Mouse (Mus musculus) adrenal gland, postnatal 14 days (tissue): ENCODE results near the gene Hist2h3b. TPM values are rescaled to one million over a fixed set of nuclear protein-coding genes. Genes with fewer than 3 reads are reported as not detected.
"Not testable (repeated sequence)": the region's sequence is repeated elsewhere in the genome, so short reads cannot be mapped to it uniquely, and the experiment has no call there.

ENCODE experiments used
- DNase-seq: peaks from one replicate; pipeline ENCODE4 v3.0.0; 2021; ENCODE audit warnings: mixed read lengths
- total RNA-seq: library from RNA; stranded (reverse); gene quantifications from 2 replicates; pipeline ENCODE4 v1.2.3, GENCODE M21; 2021

Gene Hist2h3b
- total RNA-seq, 1 experiment from 2014 or later: 406 TPM

DNA sequence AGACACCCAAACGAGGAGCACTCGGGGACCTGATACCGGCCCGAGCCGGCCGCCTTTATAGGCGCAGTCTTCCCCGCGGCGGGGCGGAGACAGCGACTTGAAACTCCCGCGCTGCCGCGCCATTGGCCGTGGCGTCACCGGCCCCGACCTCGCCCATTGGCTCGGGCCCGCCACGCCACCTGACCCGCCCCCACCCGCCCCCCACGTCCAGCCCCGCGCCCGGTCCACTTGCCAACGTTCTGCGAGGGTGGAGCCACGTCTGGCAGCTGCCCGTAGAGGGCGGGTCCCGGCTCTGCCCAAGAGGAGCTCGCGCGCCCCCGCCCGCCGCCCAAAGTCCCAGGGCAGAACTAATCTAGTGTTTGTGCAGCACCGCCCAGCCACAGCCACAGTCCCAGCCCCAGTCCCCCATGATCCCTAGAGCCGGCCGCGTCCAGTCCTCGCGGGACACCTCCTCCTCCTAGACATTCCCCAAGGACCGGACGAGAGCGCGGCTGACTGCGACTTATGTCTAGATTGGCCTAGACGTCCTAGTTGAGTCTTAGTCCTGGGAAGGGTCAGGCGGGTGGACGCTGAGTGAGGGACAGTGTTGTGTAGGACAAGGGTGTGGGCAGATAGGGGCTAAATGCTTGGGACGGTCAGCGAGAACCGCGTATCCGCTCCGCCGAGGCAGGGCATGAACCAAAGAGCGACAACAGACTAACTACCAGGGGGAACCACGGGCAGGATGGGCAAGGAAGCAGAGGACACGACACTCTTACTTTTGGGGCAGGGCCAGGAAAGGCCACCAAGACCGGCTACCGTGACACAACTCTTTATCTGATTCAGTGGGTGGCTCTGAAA lies 29.3 kb upstream of the Hist2h3b start, which contains the start of gene Hist2h3c2:
Hist2h3c2 (minus strand) TSS at position 174 of the 840 bp plus-strand sequence.
- DNase-seq: peak; percentile 64

GRCm38 (mm10) chr3:96239949-96240798 lies 28.3 kb upstream of the Hist2h3b start, which contains the start of gene Hist2h2aa2:
Hist2h2aa2 (minus strand) TSS chr3:96240276.
- DNase-seq: peak; percentile 95

DNA sequence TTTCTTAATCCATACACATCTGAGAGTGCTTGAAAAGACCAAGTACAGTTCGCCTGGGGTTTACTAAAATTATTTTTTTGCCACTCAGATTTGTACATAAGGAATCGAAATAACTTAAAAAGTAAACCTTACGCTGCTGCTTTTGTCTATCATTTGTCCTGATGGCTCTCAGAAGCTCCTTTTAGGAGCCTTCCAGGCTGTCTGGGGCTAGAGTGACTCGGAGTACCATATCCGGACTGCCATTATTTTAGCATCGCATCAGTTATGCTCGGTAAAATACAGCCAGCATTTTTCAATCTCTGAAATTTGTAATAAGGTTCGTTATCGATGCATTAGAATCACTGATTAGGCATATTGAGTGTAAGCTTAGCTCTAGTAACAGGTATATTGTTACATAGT lies 27.7 kb upstream of the Hist2h3b start:
- no peak for DNase-seq

DNA sequence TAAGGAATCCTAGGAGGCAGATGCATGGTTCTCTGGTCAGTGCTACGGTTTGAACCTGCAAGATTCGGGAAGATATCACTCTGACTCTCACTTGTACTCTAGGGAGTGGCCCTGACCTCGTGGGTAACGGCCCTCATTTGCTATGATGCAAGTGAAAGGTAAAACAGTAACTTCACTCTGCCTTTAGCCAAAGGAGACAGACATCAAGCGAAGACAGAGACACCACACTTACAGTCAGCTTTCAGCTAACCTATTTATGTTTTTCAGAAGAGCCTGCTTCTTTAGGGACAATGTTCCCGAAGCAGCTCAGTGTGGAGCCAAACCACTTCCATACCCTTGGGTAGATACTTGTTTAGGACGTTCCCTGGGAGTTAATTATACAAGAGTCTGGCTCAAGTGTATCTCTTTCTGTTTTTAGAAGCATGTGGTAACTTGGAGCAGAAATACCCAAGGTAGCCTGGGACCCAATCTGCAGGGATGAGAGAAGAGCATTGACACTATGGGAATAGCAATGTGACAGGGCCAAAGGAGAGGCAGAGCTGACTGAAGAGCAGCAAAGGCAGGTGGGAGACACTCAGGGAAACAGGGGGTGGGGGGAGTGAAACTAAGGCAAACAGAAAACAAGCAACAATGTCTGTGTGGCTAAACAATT lies 24.4 kb upstream of the Hist2h3b start:
- no peak for DNase-seq

GRCm38 (mm10) chr3:96245003-96245886 lies 23.2 kb upstream of the Hist2h3b start, which contains the start of gene Hist2h2aa1:
Hist2h2aa1 (plus strand) TSS chr3:96245497.
- peak; percentile 90 for DNase-seq

DNA sequence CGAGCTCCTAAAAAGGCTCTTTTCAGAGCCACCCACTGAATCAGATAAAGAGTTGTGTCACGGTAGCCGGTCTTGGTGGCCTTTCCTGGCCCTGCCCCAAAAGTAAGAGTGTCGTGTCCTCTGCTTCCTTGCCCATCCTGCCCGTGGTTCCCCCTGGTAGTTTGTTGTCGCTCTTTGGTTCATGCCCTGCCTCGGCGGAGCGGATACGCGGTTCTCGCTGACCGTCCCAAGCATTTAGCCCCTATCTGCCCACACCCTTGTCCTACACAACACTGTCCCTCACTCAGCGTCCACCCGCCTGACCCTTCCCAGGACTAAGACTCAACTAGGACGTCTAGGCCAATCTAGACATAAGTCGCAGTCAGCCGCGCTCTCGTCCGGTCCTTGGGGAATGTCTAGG lies 22.4 kb upstream of the Hist2h3b start:
- not testable (repeated sequence) for DNase-seq

GRCm38 (mm10) chr3:96246427-96246856 lies 22.0 kb upstream of the Hist2h3b start, which contains the start of gene Hist2h3c1:
Hist2h3c1 (plus strand) TSS chr3:96246685.
- DNase-seq: not testable (repeated sequence)

DNA sequence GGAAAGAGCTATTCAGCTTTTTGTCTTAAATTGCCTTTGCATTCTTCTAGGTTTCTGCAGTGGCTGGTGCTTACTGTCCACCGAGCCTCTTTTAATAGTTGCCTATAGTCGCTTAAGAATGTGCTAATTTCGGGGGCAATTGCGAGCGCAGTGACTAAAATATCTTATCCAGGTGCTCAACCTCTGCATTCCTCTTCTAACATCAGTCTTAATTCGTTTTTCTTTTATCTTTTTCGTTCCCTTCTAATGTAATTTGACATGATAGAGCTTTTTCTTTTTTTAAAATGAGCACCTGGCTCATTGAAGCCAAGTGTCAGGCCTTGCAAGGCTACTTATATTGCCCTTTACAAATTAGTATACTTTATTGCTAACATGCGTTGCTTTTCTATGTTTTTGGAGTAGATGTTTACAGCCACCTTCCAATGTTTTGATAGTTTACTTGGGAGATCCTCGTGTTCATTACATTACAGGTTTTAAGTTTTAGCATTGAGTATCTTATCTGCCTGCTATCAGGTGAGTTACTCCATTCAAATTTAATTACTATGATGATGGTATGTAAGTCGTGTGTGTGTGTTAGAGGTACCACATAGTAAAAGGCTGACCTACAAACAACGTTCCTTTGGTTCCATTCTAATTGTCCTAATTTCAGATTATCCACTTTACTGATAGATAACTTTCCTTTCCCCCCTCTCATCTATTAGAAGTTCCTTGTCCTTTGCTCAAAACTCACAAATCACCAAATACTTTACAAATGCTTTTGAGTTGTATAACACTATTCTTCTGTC lies 20.9 kb upstream of the Hist2h3b start:
- no peak for DNase-seq

GRCm38 (mm10) chr3:96248141-96249033 lies 20.1 kb upstream of the Hist2h3b start:
- DNase-seq: no peak

DNA sequence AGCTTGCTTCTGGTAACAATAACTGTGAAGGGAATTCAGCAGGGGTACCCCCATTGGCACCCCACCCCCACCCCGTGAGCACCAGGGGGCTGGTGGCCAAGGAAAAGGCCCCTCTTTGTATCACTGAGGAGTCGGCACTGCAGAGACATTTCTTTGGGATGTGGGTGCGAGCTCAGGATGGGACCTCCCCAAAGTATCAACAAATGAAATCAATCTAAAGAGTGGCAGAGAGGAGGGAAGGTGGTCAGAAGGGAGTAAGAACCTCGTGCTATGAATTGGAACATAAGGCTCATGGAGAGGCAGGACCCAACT lies 19.5 kb upstream of the Hist2h3b start:
- no peak for DNase-seq

DNA sequence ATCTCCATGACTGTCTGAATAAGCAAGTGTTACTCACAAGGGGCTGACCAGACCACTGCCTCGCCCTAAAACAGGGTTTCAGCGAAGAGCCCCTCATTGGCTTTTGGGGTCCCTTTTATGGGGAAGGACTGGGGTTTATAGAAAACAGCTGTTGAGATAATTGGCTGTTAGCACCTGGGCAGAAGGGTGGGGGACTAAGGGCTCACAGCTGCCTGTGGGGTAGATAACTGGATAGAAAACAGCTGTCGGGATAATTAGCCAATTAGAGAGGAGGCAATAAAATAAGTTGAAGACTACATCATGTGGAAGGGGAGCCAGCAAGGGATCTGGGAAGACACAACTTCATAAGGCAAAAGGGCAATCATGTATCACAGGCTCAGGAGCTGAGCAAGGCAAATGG lies 17.6 kb upstream of the Hist2h3b start:
- DNase-seq: no peak

DNA sequence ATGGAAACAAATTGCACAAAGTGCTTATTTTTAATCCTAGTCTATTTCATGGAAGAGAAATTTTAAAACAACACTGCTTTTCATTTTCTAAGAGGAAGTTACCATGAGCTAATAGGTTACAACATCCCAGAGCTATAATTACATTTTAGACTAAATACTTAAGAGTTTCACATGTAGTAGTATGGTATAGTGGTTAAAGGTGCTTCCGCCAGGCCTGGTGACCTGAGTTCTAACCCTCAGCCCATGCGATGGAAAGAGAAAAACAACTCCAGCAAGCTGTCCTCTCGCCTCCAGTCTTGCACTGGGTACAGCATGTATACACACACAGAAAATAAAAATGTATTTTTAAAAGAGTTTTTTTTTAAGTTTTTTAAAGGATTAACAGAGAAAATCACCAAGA lies 16.7 kb upstream of the Hist2h3b start:
- DNase-seq: no peak

- DNase-seq: no peak
These were observed 13.6 kb upstream of the Hist2h3b start for GRCm38 (mm10) chr3:96254683-96255355.

GRCm38 (mm10) chr3:96255926-96256593 lies 12.4 kb upstream of the Hist2h3b start:
- DNase-seq: no peak

- DNase-seq: no peak
These were observed 11.3 kb upstream of the Hist2h3b start for GRCm38 (mm10) chr3:96257190-96257589.

- DNase-seq: no peak
These were observed 8.2 kb upstream of the Hist2h3b start for GRCm38 (mm10) chr3:96260220-96260619.

- no peak for DNase-seq
These were observed 6.8 kb upstream of the Hist2h3b start for GRCm38 (mm10) chr3:96261623-96262022.

DNA sequence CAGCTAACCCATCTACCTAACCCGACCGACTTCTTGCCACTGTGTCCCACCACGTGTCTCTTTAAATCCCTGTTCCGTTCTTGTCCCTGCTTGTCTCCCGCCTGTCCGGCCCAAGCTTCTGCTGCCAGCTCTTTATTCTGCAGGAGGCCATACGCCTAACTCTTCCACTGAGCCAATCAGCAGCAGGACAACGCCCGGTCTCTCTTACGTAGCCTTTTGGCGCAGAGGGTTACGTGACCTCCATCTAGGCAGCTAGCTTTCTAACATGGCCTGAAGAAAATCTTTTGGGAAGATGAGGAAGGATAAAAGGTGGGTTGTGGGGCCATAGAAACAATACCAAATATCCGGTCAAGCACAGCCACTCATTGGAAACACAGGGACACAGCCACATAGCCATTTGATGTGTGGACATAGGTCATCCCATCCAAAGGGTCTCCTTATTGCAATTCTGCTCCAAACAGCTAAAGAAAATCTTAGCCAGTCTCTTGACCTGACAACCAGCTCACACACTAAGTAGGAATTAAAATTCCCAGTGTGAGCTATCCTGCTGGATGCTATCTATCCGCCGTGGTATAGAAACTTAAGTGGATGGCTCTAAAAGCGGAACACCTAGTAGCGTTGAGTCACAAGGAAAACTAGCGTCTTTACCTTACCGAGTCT lies 6.1 kb upstream of the Hist2h3b start:
- DNase-seq: peak; percentile 89
